Mouse (Mus musculus) Patski (cell line): ENCODE results near the gene Nxpe4. TPM values are rescaled to one million over a fixed set of nuclear protein-coding genes. Genes with fewer than 3 reads are reported as not detected.

Source experiments
- ATAC-seq: fragments of 100-300 bp; one replicate; pipeline ENCODE4 v1.8.0; 2021
- CTCF ChIA-PET: fragments of 350-600 bp; sonication (Branson Sonifier 250); formaldehyde crosslinking; loops from one replicate; lab custom pipeline; 2022; ENCODE audit warnings: inconsistent platforms; lab: Charles Lee
- POLR2A ChIA-PET: fragments of 350-600 bp; sonication (Branson Sonifier 250); formaldehyde crosslinking; loops from one replicate; lab custom pipeline; 2022; ENCODE audit warnings: antibody characterized with exemption, inconsistent platforms; lab: Charles Lee
- DNase-seq: peaks from one replicate; pipeline ENCODE4 v3.0.0-alpha.2; 2011; ENCODE audit warnings: low read depth, low spot score
- H3K27me3 ChIP-seq: fragments of 371-371 bp; one replicate; pipeline ENCODE4 v1.5.1; 2021
- CTCF ChIP-seq: fragments of 100-300 bp; IDR thresholded peaks from one replicate; pipeline ENCODE4 v1.5.1; 2021
- in situ Hi-C: fragments of 300-500 bp; cut with MboI; formaldehyde crosslinking; loops from 3 replicates; pipeline ENCODE4 v1.11.1; 2018; ENCODE audit warnings: low pct_unique_long_range_greater_than_20kb, mixed read lengths
- polyA plus RNA-seq: library from polyadenylated mRNA; unstranded; gene quantifications from one replicate; pipeline ENCODE4 v1.2.3, GENCODE M21; 2021

The Nxpe4 gene
- polyA plus RNA-seq, 1 experiment from 2014 or later = 3.5 TPM

GRCm38 (mm10) chr9:48315825-48316224 lies 154.0 kb downstream of the Nxpe4 start:
- ATAC-seq = no peak
- no peaks in the 10 kb centered on the region for H3K27me3 ChIP-seq
- no peak for DNase-seq
- ChIA-PET CTCF (no interaction called here), POLR2A (interaction anchor here (0.7 kb wide), 1 partner anchor 200 kb away, joined by 3 read pairs; no protein-coding TSS in a partner anchor)
- in situ Hi-C loops = no loop called here
- no peak for TF ChIP-seq CTCF

DNA sequence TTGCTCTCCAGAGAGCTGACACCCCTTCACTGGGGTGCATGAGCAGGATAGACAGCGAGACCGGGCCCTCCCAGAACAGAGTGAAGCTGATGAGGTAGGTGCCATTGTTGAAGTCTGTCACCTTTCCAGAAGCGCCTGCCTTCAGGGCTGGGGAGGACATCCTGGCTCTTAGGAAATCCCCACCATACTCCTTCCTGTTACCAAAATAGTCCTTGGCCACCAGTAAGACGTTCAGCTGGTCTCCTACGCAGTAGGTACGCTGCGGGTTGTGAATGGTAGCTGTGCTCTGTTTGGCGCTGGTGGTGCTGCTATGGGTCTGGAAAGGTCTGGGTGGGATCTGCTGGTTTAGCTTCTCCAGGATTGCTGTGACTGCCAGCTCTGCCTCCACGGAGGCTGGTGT lies 164.5 kb downstream of the Nxpe4 start:
- TF ChIP-seq CTCF = no peak
- DNase-seq (no peak), ATAC-seq (no peak)
- in situ Hi-C loops = no loop called here
- CTCF ChIA-PET = interaction anchor here (1.6 kb wide), 1 partner anchor 14 kb away, joined by 3 read pairs; no protein-coding TSS in a partner anchor
- H3K27me3 ChIP-seq = no peaks in the 10 kb centered on the region
- POLR2A ChIA-PET = no interaction called here

DNA sequence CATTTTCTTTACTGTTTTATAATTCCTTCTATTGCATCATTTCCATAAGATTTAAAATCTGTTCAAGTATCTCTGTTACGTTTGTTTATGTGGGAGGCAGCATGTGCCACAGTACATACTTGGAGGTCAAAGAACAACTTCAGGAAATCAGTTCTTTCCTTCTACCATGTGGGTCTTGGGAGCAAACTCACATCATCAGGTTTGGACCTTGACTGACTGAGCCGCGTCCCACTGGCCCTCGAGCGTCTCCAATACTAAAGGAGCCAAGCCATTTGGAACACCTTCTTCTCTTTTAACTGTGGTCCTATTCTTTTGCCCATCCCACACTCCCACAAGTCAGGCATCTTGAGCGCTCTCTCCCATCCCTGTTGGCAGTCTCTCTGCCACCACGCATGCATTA lies 167.8 kb downstream of the Nxpe4 start:
- H3K27me3 ChIP-seq = peaks cover 4% of the 10 kb centered on the region
- no peak for TF ChIP-seq CTCF

DNA sequence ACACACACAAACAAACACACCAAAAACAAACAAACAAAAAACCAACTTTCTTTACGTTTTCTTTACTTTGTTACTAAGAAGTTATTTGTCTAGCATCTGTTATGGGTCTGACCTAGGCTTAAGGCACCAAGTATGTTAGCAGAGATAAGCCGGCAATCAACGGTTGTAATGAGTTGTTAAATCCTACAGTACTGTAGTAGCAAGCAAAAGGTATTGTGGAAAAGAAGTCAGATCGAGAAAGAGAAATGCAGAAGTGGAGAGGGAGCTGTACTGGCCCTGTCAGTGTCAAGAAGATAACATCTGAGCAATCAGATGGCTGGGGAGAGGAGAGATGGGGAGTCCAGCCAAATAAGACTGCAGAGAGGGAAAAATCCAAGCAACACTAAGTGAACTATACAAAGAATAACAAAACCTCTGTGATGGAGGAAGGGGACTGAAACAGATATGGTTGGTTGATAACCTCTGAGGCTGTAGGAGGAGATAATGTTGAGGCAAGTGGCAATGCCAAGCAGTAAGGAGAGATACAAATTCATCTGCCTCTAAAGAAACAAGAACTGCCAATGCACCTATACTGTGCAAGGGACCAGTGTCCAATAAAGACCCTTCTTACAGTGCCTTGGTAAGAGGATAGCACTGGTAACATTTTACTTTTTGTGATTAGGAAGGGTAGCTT lies 177.1 kb downstream of the Nxpe4 start:
- no peak for TF ChIP-seq CTCF
- ATAC-seq (no peak), DNase-seq (no peak)
- ChIA-PET CTCF (no interaction called here), POLR2A (no interaction called here)
- in situ Hi-C loops = no loop called here
- peaks cover 8% of the 10 kb centered on the region for H3K27me3 ChIP-seq

More for the DNA sequence above, 167.8 kb downstream of the Nxpe4 start:
- in situ Hi-C loops = no loop called here
- DNase-seq (no peak), ATAC-seq (no peak)
- ChIA-PET CTCF (interaction anchor here (1.6 kb wide), 1 partner anchor 8 kb away, joined by 3 read pairs; no protein-coding TSS in a partner anchor), POLR2A (no interaction called here)

DNA sequence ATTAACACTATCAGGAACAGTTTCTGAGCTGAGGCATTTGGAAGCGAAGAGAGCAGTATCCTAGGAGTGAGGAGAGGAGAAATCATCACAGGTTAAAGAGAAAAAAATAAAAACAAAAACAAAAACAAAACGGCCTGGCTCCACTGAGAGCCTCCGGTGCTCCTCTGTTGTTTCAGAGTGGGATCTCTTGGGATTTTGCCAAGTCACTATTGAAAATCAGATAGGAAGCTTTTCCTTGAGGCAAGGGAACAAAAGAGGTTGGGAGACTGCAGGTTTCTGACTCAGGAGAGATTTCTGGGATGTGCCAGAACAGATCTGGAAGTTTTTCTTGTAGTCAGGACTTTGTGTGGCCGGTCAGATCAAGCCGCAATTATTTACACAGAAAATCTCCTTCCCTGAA lies 177.7 kb downstream of the Nxpe4 start:
- DNase-seq (no peak), ATAC-seq (no peak)
- TF ChIP-seq CTCF = no peak
- in situ Hi-C loops = no loop called here
- ChIA-PET CTCF (no interaction called here), POLR2A (no interaction called here)
- peaks cover 4% of the 10 kb centered on the region for H3K27me3 ChIP-seq

GRCm38 (mm10) chr9:48340708-48341380 lies 179.0 kb downstream of the Nxpe4 start:
- in situ Hi-C loops = no loop called here
- ChIA-PET POLR2A (no interaction called here), CTCF (interaction anchor here (1.1 kb wide), 1 partner anchor 14 kb away, joined by 3 read pairs; no protein-coding TSS in a partner anchor)
- TF ChIP-seq CTCF = no peak
- no peaks in the 10 kb centered on the region for H3K27me3 ChIP-seq
- DNase-seq (no peak), ATAC-seq (no peak)

DNA sequence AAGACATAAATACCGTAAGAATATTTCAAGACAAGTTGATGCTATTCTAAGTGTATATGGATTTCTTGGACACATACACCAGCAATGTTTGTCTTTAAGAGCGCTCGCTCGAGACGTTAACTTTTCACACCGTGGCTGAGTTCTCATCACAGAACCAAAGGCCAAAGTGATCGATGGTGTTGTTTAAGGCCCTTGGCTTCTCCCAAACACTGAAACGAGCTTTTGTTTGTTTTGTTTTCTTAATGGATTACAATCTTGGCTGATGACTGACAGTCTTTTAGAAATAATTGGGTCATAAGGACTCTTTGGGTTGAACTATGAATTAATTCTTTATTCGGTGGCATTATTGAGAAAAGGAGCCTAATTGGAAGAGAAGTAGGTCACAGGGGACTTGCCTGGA lies 183.6 kb downstream of the Nxpe4 start:
- in situ Hi-C loops = no loop called here
- DNase-seq (no peak), ATAC-seq (no peak)
- H3K27me3 ChIP-seq = no peaks in the 10 kb centered on the region
- CTCF ChIA-PET = no interaction called here
- TF ChIP-seq CTCF = no peak
- POLR2A ChIA-PET = interaction anchor here (0.6 kb wide), 1 partner anchor 1494 kb away, joined by 3 read pairs; no protein-coding TSS in a partner anchor

GRCm38 (mm10) chr9:48345866-48346265 lies 184.0 kb downstream of the Nxpe4 start:
- peak; percentile 6 for DNase-seq
- no peak for ATAC-seq
- H3K27me3 ChIP-seq = no peaks in the 10 kb centered on the region
- no peak for TF ChIP-seq CTCF
- in situ Hi-C loops = no loop called here
- CTCF ChIA-PET = no interaction called here
- POLR2A ChIA-PET = interaction anchor here (0.6 kb wide), 1 partner anchor 1494 kb away, joined by 3 read pairs; no protein-coding TSS in a partner anchor

- CTCF ChIA-PET = no interaction called here
- H3K27me3 ChIP-seq = no peaks in the 10 kb centered on the region
- DNase-seq (no peak), ATAC-seq (no peak)
- POLR2A ChIA-PET = no interaction called here
- in situ Hi-C loops = no loop called here
- TF ChIP-seq CTCF = no peak
Observed at GRCm38 (mm10) chr9:48353148-48353698, 191.4 kb downstream of the Nxpe4 start, which contains the start of gene Nxpe2. Nxpe2 (minus strand) TSS chr9:48353454.

DNA sequence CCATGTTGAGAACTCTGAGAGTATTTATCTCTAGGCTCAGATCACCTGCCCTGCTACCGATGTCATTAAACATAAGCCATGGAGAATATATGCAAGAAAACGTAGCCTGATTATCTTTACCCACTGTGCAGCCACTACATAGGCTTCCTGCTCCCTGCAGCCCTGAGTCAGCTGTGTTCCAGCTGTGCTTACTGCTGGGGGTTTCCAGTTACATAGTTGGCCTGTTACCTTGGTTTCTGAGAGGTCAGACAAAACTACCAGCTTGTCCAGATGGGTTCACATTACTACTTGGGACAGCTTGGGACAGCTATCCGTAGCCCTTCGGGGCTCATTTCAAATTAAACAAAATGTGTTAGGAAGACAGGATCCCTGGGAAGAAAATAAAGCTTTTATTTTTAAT lies 192.3 kb downstream of the Nxpe4 start:
- TF ChIP-seq CTCF = no peak
- CTCF ChIA-PET = no interaction called here
- H3K27me3 ChIP-seq = no peaks in the 10 kb centered on the region
- in situ Hi-C loops = no loop called here
- POLR2A ChIA-PET = no interaction called here
- ATAC-seq (no peak), DNase-seq (no peak)

DNA sequence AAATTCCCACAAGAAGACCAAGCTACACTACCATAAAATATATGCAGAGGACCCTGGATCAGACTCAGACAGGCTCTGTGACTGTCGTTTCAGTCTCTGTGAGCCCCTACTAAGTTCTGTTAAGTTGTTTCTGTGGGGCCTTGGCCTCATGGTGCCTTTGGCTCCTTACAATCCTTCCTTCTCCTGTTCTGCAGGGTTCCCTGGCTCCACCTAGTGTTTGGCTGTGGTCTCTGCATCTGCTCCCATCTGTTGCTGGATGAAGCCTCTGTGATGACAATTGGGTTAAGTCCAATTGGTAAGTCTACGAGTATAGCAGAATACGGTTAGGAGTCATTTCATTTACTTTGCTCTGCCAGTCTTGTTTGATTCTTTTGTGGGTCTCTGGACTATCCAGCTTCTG lies 193.0 kb downstream of the Nxpe4 start:
- ATAC-seq = no peak

More for the DNA sequence above, 193.0 kb downstream of the Nxpe4 start:
- no peaks in the 10 kb centered on the region for H3K27me3 ChIP-seq
- in situ Hi-C loops = no loop called here
- POLR2A ChIA-PET = no interaction called here
- CTCF ChIA-PET = no interaction called here
- TF ChIP-seq CTCF = peak; percentile 80
- DNase-seq = peak; percentile 12
